Mouse (Mus musculus): ENCODE measurements around the gene Kif5c. TPM values are rescaled to one million over a fixed set of nuclear protein-coding genes. Genes with fewer than 3 reads are reported as not detected.

Gene Kif5c
- total RNA-seq, 1 experiment from 2014 or later, result 7.0 TPM

DNA sequence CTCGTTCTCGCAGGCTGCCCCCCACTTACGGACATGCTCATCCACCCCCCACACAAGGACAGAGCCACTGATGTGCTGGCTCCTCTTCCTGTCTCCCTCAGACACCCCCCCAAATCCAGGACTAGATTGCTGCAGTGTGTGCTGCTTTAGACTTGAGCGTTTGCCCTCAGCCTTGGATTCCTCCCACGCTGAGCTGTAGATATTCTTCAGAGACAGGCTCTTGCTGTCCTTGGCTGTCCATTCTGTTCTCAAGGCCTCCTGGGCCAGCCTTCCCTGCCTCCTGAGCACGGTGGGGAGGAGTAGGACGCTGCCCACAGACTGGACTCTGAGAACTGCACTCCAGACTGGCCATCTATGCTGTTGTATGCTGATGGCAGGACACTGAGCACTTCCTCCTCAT is 127.8 kb downstream of the Kif5c start:
- DNase-seq, result peak; percentile 71

DNA sequence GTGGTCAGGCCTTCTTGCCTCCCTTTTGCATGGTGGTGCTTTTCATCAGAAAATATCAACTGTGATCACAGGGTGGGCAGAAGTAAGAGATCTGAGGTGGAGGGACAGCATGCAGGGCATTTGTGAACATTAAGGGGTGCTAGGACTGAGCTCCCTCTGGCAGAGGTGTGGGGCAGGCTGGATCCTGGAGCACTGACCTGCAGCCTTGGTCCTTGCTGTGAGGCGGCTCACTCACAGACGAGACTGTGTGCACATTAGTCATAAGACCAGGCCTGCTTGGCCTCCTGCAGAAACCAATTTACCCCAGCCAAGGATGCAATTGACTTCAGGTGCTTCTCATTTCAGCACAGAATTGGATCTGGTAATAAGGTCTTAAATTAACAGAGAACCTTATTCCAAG is 128.6 kb downstream of the Kif5c start:
- DNase-seq, result no peak

DNA sequence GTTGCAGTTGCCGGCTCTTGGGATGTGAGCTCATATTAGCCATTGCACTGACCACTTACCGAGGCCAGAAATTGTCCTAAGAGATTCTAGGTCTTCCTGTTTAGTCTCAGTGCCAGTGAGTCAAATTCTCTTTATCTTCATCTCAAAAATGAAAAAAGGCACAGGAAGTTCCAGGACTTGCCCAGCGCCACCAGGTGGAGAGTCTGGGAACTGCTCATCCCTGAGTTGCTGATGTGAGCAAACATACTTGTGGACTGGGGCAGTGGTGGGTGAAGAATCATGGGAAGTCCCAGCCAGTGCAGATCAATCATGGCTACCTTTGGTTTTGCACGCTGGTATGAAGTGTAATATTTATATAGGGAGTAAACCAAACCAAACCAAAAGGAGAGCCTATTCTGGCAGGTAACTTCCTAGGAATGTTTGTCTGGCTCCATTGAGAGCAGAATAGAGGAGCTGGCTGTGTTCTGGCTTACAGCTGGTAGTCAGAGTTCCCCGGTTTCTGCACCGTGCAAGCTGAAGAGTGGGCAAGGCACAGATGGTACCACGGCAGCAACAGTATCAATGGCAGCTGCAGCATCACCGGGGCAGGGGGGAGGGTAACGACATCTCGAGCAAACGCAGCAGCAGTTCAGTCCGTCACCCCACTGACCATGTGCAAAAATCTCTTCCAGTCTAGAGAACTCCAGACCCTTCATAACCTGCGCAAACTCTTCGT is 129.7 kb downstream of the Kif5c start:
- peak; percentile 82 for DNase-seq

DNA sequence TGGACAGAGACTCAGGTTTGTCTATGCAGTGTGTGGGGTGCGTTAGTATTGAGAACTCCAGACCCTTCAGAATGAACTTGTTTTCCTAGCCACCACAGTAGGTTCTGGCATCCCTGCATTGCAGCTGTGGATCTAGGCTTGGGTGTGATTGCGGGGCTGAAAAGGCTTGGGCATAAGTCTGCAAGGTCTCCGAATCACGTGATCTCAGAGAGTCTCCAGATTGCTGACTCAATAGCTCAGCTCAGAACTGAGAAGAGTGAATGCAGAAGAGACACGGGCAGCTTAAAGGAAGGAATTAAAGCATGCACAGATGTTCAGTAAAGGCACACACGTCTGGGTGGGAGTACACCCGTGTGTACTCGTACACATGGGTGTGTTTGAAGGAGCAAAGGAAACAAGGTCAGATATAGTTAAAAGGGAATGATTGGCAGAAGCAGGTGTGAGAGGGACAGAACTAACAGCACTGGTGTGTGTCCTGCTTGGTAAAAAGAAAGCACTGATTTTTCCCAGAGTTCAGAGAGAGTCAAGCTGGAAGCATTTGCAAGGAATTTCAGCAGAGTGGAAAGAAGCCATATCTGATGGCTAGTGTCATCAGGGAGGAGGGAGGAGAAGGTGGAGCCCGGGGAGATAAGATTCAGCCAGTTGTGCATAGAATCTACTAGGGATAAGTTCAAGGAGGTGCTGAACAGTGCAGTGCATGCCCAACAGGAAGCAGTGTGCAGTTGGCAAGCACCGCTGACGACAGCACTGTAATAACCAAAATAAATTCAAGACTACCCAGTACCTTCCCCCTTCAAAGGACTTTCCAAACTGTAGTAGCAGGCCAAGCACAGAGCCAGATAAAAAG is 130.9 kb downstream of the Kif5c start:
- peak; percentile 38 for DNase-seq

DNA sequence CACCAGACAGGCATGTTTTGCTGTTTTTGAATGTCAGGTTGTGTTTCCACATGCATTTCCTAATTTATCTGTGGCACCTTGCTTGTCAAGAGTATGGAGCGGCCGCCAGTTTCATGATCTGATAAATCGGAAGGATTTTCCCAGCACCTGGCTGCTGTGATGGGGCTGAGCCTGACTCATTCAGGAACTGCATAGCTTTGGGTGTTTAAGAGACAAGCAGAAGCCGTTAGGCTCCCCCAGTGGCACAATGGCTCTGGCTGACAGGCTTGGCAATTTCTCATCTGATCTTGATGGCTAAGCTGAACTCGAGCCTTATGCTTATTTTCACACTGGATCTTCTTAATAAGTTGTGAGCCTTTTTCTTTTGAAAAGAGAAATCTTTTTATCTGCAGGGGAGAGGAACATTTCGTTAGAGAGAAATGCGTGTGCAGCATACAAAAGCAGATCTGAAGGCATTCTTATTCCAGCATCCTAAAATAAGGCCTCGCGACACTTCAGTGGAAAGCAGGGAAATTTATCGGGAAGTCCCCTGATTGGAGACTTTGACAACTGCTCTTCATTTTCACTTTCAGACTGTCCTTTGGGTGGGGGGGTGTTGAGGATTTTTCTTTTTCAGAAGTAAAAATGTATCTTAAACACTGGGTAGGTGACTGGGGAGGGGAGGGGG is 132.6 kb downstream of the Kif5c start:
- DNase-seq, result no peak

DNA sequence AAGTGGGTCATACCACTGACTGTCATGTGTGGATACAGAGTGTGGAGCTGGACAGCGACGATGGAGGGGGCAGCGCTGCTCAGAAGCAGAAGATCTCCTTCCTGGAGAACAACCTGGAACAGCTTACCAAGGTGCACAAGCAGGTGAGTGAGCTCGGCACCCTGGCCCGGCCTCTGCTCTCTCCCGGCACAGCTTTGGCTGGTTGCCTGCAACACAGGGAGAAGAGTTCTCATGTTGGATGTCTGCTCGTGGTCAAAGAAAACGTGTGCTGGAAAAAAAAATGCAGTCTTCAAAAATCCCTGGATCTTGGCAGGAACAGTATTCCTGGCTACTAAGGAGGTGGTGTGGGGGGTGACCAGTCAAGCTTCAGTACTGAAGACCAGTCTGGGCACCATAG is 133.1 kb downstream of the Kif5c start:
- DNase-seq, result no peak

DNA sequence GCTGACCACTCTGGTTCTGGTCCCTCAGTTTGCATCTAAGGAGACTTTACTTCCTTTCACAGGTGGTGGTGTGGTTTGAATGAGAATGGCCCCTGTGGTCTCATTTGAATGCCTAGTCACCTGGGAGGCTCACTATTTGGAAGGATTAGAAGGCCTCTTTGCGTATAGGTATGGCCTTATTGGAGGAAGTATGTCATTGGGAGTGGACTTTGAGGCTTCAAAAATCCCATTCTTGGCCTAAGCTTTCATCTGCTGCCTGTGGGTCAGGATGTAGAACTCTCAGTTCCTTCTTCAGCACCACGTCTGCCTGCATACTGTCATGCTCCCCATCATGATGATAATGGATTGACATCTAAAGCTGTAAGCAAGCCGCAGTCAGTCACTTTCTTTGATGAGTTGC is 134.0 kb downstream of the Kif5c start:
- DNase-seq, result no peak

DNA sequence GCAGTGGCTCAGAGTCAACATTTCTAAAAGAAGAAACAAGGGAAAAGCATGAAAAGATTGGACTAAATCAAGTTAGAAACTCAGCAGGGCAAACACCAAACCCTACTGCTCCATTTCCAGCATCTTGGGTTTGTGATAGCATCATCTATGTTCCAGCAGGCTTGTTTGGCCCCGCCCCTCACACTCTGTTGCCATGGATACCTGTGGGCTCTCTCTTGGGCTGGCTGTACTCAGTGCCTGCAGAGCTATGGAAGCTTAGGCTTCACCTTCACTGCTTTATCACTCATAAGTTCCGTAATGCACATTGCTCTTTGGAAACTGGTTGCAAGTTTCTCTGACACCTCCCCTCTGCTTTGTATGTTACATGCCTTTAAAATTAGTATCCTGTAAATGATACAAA is 136.0 kb downstream of the Kif5c start:
- peak; percentile 41 for DNase-seq

DNA sequence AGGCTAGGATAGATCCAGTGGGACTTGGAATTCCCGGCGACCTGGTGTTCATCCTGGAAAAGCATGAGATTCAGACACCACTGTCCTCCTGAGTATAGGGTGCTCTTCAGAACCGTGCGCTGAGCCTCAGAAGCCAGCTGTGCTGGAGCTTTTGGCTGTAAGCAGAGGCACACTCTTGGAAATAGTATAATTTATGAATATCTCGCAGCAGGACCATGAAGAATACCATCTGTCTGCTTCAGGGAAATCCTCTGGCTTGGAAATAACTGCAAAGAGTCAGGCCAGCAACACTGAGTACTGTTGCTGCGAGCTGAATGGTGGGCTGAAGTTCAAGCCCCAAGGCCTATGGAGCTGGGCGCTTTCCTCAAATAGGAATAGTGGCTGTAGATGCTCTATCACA is 138.5 kb downstream of the Kif5c start:
- DNase-seq, result no peak

DNA sequence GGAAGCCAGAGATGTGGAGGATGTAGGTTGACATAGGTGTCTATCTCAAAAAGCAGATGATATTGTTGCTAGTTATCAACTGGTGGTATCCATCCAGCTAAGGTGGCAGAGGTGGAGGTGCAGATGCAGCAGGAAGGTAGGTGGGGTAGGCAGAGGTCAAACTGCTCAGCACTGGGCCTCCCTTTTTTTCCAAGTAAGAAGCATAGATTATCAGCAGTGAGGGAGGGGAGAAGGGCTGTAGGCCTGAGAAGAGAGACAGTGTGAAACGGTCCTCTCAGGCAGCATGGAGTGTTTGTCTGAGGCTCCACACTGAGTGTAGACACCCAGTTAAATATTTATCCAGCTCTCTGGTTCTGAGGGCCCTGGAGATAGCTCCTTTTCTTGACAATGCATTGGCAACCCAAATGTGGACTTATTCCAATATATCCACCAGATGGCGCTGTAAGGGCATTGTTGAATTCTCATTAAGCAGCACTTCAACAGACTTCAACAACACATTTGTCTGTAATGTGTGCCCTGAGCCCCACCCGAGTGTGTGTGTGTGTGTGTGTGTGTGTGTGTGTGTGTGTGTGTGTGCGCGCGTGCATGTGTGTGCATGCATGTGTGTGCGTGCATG is 145.3 kb downstream of the Kif5c start:
- DNase-seq, result peak; percentile 62

DNA sequence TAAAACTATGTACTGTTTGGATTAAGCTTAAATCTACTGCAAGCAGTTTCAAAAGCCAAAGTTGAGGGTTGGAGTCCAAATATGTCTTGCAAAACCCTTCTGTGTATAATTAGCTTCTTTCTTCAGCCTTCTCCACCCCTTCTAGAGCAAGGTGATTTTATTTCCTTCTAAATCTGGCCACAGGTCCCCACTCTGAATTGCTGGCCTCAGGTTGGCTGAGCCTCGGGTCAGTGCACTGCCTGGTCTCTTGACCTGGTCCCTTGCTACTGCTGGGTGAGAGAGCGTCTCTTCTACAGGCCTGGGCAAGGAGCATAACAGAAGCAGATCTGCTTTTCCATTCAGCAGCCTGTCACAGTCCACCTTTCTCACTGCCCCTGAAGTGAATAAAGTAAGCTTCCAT is 149.8 kb downstream of the Kif5c start:
- no peak for DNase-seq

DNA sequence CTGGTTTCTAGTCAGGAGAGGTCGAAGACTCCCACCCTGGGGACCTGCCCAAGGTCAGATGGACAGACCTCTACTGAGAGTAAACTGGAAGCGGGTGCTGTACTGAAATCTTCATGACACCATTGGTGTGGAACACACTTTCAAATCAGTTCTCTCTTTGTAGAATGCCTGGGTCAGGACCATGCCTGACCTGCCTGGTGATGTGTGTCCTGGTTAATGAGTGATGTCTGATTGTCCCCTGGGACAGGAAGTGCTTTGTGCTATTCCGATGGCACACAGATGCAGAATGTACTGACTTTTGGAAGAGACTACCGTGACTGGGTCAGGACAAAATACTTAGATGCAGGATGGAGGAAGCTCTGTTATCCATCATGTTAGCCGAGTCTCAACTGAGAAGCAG is 151.3 kb downstream of the Kif5c start:
- no peak for DNase-seq

DNA sequence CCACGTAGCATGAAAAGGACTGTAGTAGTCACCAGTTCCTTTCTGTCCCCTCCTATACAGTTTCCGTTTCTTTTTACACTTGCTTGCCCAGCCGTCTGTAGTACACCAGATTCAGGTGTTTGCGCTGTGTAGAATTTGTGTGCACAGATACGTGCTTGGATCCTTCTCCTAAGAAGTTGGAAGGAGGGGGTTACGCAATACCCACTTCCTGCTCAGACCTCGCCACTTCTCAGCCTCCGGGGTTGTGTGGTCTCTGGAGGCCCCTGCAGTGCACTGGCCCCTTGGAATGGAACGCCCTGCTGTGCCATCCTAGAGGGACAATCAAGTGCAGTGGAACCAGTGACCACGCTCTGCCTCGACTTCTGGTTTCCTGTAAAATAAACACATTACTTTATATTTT is 152.1 kb downstream of the Kif5c start:
- no peak for DNase-seq

DNA sequence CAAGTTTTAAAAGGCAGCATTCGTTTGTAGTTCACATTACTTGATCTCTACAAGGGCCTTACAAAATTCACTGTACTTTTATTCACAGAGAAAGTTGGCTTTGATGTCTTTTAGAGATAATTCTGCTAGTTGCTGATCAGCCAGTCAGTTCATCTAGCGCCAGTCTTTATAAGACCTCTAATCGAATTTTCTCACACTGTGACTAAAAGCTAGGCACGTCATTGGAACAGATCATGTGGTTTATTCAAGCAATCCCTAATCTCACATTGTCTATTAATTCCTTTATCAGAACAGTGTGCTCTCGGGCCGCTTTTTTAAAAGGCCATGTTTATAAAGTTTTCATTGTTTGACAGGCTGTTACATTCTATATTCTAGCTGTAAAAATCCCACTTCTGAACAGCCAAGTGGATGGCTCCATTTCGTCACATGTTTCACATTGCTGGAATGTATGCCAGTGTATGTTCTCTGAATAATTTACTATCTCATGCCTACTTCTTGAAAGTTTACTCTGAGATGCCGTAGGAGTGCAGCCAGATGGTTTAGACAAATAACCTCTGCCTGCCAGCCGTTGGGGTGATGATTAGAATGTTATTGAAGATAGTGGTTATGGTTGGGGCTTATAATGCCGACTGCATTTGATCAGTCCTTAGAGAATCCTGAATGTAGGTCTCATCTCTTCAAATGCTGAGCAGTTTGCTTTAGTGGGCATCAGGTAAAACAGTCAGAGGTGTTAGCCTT is 154.3 kb downstream of the Kif5c start:
- no peak for DNase-seq

DNA sequence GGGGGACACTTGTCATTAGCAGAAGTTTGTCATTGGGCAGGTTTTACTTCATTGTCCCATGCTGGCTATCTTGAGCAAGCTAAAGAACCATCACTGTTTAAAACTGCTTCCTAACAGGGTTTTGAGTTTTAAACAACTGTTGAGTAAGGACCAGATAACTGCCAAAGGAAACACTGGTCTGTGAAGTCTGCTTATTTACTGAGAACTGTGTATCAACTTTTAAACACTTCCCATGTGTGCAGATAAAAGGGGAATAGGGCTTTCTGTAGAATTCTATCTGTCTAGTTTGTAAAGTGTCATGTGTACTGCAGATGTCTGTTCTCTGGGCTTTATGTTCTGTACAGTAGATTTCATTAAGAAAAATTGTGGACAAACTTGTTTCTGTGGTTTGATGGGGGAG is 155.1 kb downstream of the Kif5c start:
- no peak for DNase-seq

DNA sequence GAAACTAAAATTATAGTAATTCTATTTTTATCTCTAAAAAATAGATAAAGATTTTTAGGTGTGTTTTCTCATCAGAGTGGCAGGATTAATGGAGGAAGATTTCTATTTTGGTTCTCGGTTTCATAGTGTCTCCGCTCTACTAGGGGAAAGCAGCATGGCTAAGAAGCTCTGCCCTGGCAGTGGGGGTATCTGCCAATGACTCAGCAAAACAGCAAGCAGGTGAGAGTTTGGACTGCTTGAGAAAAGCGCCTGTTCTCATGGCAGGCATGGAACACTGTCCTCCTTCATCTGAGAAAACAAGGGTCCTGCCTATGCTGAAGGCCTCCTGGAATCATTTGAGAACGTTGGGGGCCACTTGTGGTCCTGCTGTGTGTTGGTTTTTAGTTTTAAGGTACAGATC is 156.1 kb downstream of the Kif5c start:
- DNase-seq, result no peak

DNA sequence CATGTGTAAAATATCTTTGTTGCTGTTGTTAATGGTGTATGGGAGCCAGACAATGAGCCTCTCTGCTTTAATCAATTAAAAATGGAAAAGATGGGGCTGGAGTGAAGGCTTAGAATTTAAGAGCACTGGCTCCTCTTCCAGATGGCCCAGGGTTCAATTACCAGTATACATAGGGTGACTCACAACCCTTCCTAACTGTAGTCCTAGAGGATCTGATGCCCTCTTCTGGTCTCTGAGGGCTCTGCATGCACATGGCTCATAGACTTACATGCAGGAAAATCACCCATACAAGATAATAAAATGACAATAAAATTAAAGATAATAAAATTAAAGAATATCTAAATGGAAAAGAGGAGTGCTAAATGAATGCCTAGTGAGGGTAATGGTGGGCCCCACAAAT is 156.6 kb downstream of the Kif5c start:
- DNase-seq, result peak; percentile 23

DNA sequence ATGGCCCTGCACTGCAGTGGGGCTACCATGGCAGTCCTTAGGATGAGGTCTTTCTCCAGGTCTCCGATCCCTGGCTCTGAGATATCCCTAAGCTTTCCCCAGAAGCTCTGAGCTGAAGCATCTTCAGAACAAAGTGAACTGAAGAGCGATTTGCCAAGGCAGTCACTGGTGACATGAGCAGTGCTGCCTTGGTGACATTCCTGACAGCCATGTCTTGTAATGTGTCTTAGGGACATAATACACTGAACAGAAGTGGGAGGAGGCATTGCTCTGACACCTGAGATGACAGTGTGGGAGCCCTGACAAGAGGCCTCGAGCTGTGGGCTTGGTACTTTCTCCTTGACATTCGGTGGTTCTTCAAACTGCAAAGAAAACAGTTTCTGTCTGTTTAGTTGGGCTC is 157.3 kb downstream of the Kif5c start:
- DNase-seq, result no peak

DNA sequence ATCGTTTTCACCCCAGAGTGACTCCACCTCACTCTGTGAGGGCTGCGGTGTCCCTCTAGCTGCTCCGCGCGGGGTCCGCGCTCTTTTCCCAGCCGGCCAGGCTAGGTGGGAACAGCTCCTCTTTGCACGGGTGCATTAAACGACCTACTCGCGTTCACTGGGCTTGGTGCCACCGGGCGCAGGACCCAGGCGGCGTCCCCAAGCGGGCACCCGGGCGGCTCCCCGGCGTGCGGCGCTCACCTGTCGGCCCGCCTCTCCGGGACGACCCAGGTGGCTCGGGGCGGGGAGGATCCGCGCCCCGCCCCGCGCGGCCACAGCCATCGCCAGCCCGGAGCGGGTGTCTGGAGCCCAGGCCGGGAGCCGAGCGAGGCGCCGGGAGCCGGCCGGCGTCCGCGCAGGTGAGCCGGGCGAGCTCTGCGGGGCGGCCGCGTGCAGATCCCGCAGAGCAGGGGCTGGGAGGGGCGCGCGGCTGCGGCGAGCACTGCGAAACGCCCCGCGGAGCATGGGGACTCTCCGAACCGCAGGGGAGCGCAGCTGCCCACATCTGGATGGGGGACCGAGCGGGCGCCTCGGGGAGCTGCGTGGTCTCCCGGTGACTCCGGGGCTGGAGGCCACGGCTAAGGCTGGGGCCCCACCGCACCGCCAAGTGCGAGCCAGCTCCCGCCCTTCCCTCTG is 168.4 kb downstream of the Kif5c start, which contains the start of gene Lypd6b:
Gene Lypd6b (plus strand): TSS at position 313 of the 675 bp plus-strand sequence.
- peak; percentile 24 for DNase-seq

DNA sequence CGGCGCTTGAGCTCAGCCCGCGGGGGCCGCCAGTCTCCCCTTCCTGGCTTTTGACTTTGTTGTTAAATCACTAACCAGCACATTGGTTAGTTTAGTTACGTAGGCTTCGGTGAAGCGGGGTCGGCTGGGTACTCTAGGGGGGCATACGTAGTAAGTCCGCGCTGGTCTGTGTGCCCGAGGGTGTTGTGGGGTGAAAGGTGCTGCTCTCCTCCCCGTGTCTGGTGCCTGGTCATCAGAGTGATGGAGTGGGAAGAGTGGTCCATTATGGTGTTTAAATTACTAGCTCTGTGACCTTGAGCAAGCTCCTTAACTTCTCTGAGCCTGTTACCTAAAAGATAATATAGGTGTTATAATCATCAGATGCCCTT is 168.9 kb downstream of the Kif5c start:
- no peak for DNase-seq

DNA sequence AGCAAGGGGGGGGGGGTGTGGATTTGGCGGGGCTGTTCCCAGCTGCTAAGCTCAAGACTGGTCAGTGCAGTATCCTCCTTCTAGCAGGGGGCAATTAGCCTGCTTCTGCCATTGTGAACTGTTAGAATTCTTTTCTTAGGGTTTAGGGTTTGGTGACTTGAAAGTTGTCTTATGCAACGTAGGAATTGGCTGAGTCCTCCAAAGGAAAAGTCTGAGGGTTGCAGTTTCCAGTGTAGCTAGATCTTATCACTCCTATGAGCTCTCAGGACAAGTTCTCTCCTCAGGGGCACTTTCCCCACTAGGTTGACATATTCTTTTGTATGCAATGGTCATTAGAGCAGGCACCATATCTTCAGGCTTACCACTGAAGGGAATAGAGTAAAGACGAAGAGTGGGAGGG is 169.5 kb downstream of the Kif5c start:
- DNase-seq, result no peak

DNA sequence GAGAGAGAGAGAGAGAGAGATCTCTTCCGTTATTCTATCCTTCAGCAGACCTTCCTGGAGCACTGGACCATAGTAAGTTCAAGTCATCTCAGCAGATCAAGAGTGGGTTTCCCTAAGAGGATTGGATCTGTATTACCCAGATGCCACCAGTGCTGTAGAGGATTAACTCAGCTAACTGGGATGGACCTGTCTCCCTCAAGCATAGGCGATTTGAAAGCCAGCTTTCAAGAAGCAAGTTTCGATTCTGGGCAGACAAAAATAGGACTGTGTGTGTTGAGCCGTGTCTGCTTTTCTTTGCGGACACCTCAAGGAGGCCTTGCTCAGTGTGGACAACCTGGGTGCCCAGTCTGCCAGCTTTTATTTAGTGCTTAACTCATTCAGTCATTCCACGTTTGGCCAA is 170.0 kb downstream of the Kif5c start:
- no peak for DNase-seq

All from adrenal gland, postnatal 14 days (tissue).